Mouse (Mus musculus) MEL-GATA-1-ER (cell line): ENCODE results near the gene Scrt2.

Experiments used
- DNase-seq: peaks from one replicate; pipeline ENCODE4 v3.0.0-alpha.2; 2012; ENCODE audit warnings: low read depth; ENCODE audit errors: extremely low read depth

Gene Scrt2

GRCm38 (mm10) chr2:152142571-152142970, 61.2 kb downstream of the Scrt2 start:
- no peak for DNase-seq

DNA sequence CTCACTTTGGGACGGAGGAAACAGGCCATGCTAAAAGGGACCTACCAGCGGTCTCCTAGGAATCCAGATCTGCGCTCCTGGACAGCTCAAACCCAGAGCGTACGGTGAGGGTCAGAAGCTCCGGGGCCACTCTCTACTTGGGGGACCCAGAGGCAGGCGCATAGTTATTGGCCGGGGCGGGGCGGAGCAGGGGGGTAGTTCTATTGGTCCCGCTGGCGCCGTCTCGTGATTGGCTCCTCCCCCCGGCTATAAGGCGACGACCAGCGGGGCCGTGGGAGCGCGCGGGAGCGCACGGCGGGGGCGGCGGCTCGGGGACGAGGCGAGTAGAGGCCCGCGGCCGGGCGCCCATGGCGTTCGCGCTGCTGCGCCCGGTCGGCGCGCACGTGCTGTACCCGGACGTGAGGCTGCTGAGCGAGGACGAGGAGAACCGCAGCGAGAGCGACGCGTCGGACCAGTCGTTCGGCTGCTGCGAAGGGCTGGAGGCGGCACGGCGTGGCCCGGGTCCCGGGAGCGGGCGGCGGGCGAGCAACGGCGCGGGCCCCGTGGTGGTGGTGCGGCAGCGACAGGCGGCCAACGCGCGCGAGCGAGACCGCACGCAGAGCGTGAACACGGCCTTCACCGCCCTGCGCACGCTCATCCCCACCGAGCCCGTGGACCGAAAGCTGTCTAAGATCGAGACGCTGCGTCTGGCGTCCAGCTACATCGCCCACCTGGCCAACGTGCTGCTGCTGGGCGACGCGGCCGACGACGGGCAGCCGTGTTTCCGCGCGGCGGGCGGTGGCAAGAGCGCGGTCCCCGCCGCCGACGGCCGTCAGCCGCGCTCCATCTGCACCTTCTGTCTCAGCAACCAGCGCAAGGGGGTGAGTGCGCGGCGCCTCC, 62.2 kb downstream of the Scrt2 start, which contains the start of gene Tcf15:
Tcf15 (plus strand) TSS at position 283 of the 879 bp plus-strand sequence.
- DNase-seq: no peak

GRCm38 (mm10) chr2:152144158-152144450, 62.8 kb downstream of the Scrt2 start:
- no peak for DNase-seq

GRCm38 (mm10) chr2:152144501-152144900, 63.2 kb downstream of the Scrt2 start:
- no peak for DNase-seq
